Mouse (Mus musculus) bone marrow macrophage, adult 2 months (primary cell): ENCODE data around the gene Zfp174.

Experiments
- CTCF ChIP-seq: IDR thresholded peaks from 2 replicates; pipeline ENCODE4 v1.5.1; 2012; ENCODE audit warnings: low read depth, mild to moderate bottlenecking, low read length, moderate library complexity
- POLR2A ChIP-seq: IDR thresholded peaks from 2 replicates; pipeline ENCODE4 v1.6.1; 2012; ENCODE audit warnings: mild to moderate bottlenecking, low read depth, low read length, borderline replicate concordance

- TF ChIP-seq CTCF (no peak), POLR2A (no peak)
These were observed 8.7 kb downstream of the Zfp174 start for GRCm38 (mm10) chr16:3855776-3856175.
